9 mouse cellular contexts compared by ENCODE assay signal in genomic region chrX:35997004-35997403, GRCm38 (mm10).
A peak's percentile ranks its signal among the peaks of the same experiment; 100 is the strongest.
DNase-seq lines count a peak whose midpoint lies in the region; ATAC-seq and TF ChIP-seq lines count a peak whose summit lies in the region.
"Had no signal": no experiment of that assay in that cellular context is flagged by ENCODE, and none has a peak within 500 bp of the region (broad histone marks: within the 10 kb centered on the region; RNA-seq: fewer than 3 reads in every experiment).

No protein-coding gene starts in this region.

- no peak overlapping the region for H3K4me3 ChIP-seq in liver, embryonic 14.5 days (ENCODE audit: insufficient read depth in 1 of 2, low read depth in 2 of 2, low read length in 2 of 2)
- no peak overlapping the region for H3K4me3 ChIP-seq in liver, embryonic 11.5 days (ENCODE audit: low read depth, low read length)
- no peak overlapping the region for H3K4me3 ChIP-seq in embryonic facial prominence, embryonic 11.5 days (ENCODE audit: low read depth, low read length)
- H3K4me3 ChIP-seq: myocyte had no signal

- H3K27ac ChIP-seq in liver, embryonic 14.5 days: no peak overlapping the region
- no peak overlapping the region for H3K27ac ChIP-seq in liver, embryonic 11.5 days (ENCODE audit: low read depth, low read length)
- no peak overlapping the region for H3K27ac ChIP-seq in embryonic facial prominence, embryonic 11.5 days (replicated peaks; ENCODE audit: low read depth, low read length)

- H3K9me3 ChIP-seq in liver, embryonic 14.5 days (ENCODE audit: control insufficient read depth, low read length): no peaks in the 10 kb centered on the region
- H3K9me3 ChIP-seq in liver, embryonic 11.5 days (ENCODE audit: control insufficient read depth, low read length): no peaks in the 10 kb centered on the region
- H3K9me3 ChIP-seq in embryonic facial prominence, embryonic 11.5 days (replicated peaks; ENCODE audit: control insufficient read depth, low read length): no peaks in the 10 kb centered on the region

- TF ChIP-seq EP300 in liver, embryonic 14.5 days (IDR thresholded peaks at IDR 0.05; ENCODE audit: low read depth): no peak

- 4% methylated on average over 2 of the region's 2 CpGs for whole genome bisulfite sequencing in liver, embryonic 14.5 days (ENCODE audit: insufficient replicate concordance)
- WGBS in liver, embryonic 11.5 days: 8% methylated on average over 2 of the region's 2 CpGs
- WGBS in embryonic facial prominence, embryonic 11.5 days: 27% methylated on average over 2 of the region's 2 CpGs

- H3K9ac ChIP-seq in liver, embryonic 14.5 days (replicated peaks): no peak overlapping the region
- no peak overlapping the region for H3K9ac ChIP-seq in liver, embryonic 11.5 days (ENCODE audit: low read depth, low read length)
- H3K9ac ChIP-seq in embryonic facial prominence, embryonic 11.5 days (replicated peaks; ENCODE audit: low read length): no peak overlapping the region

- ATAC-seq in frontal cortex, adult (ENCODE audit: low TSS enrichment): peak; percentile 47; the same call in 1 of the 2 replicates
- no peak for ATAC-seq in liver, embryonic 14.5 days (ENCODE audit: insufficient read depth)
- no peak for ATAC-seq in liver, embryonic 11.5 days (replicated peaks; ENCODE audit: low FRiP score)
- no peak for ATAC-seq in embryonic facial prominence, embryonic 11.5 days (replicated peaks; ENCODE audit: insufficient number of reproducible peaks, low FRiP score, low TSS enrichment, low read depth)

- no peak for DNase-seq in frontal cortex, postnatal 10 days (ENCODE audit: low spot score in 2 of 2)
- DNase-seq in liver, embryonic 14.5 days (ENCODE audit: low read depth in 3 of 3, low spot score in 3 of 3): peak in 1 of 3 experiments; percentile 1
- DNase-seq in liver, embryonic 11.5 days (ENCODE audit: low spot score): no peak
- peak; percentile 6 for DNase-seq in MEL-GATA-1-ER (ENCODE audit: extremely low read depth, low read depth)
- DNase-seq in embryonic facial prominence, embryonic 11.5 days (ENCODE audit: low spot score): peak; percentile 44
- DNase-seq in natural killer cell, adult 2 months (ENCODE audit: low spot score in 2 of 2): peak; percentile 2 to 11
- no peak for DNase-seq in urinary bladder, adult 2 months (ENCODE audit: low spot score)

- H3K4me1 ChIP-seq in liver, embryonic 14.5 days (replicated peaks; ENCODE audit: control insufficient read depth in 2 of 2, insufficient read depth in 2 of 2, low read length in 1 of 2): no peaks in the 10 kb centered on the region
- no peaks in the 10 kb centered on the region for H3K4me1 ChIP-seq in liver, embryonic 11.5 days (replicated peaks; ENCODE audit: control insufficient read depth, insufficient read depth, low read length)
- H3K4me1 ChIP-seq in embryonic facial prominence, embryonic 11.5 days (ENCODE audit: control insufficient read depth, insufficient read depth, low read length): no peaks in the 10 kb centered on the region

- no peaks in the 10 kb centered on the region for H3K36me3 ChIP-seq in liver, embryonic 14.5 days (replicated peaks; ENCODE audit: control insufficient read depth, insufficient read depth, low read depth)
- H3K36me3 ChIP-seq in liver, embryonic 11.5 days (ENCODE audit: control insufficient read depth, insufficient read depth, low read length): no peaks in the 10 kb centered on the region
- no peaks in the 10 kb centered on the region for H3K36me3 ChIP-seq in embryonic facial prominence, embryonic 11.5 days (replicated peaks; ENCODE audit: control insufficient read depth, insufficient read depth, low read depth, low read length)

- H3K4me2 ChIP-seq in liver, embryonic 14.5 days (ENCODE audit: low read depth): no peak overlapping the region
- no peak overlapping the region for H3K4me2 ChIP-seq in liver, embryonic 11.5 days
- H3K4me2 ChIP-seq in embryonic facial prominence, embryonic 11.5 days (ENCODE audit: low read depth, low read length): no peak overlapping the region

- TF ChIP-seq CTCF in liver, embryonic 14.5 days (IDR thresholded peaks at IDR 0.05; ENCODE audit: low read depth): peak; percentile 71

- H3K27me3 ChIP-seq in liver, embryonic 14.5 days (ENCODE audit: control insufficient read depth, insufficient read depth, low read length): no peaks in the 10 kb centered on the region
- no peaks in the 10 kb centered on the region for H3K27me3 ChIP-seq in liver, embryonic 11.5 days (replicated peaks; ENCODE audit: control insufficient read depth, insufficient read depth, low read length)
- H3K27me3 ChIP-seq in embryonic facial prominence, embryonic 11.5 days (ENCODE audit: control insufficient read depth, insufficient read depth, low read length): no peaks in the 10 kb centered on the region

Comparison
In these comparisons a context has a peak if more than half of its experiments do, and no peak if none do; other contexts are left out.
1. DNase-seq: peak in MEL-GATA-1-ER (single experiment), embryonic facial prominence, embryonic 11.5 days (single experiment) and natural killer cell, adult 2 months (2 of 2); none in frontal cortex, postnatal 10 days (0 of 2), liver, embryonic 11.5 days (single experiment) and urinary bladder, adult 2 months (single experiment).